Mouse (Mus musculus) adipocyte (in vitro differentiated cells): ENCODE results near the gene Slit1.

Source experiments
- DNase-seq: peaks from one replicate; pipeline ENCODE4 v3.0.0-alpha.2; 2016; ENCODE audit warnings: low spot score

Slit1 gene

GRCm38 (mm10) chr19:41589026-41589425 is 154.4 kb downstream of the Slit1 start:
- no peak for DNase-seq

- DNase-seq, result no peak
Observed at GRCm38 (mm10) chr19:41587431-41588222, 155.8 kb downstream of the Slit1 start.

DNA sequence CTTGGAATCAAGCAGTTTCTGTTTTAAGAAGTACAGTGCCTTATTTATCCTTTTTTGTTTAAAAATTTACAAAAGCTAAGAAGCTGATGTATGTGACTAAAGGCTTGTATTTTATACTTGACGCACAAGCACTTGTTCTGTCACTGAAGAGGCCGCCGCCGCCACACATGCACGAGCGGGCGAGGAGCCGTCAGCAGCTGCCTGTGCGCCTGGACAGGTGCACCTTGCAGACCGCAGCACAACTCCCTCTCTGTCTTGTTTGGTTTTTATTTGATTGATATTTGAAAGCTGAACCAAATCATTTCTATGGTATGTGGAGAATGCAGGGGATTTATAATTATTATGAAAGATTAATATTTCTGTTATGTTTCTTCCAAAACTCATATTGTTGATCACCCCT is 156.7 kb downstream of the Slit1 start:
- DNase-seq, result no peak

- DNase-seq, result no peak
Observed at GRCm38 (mm10) chr19:41582918-41583514, 160.4 kb downstream of the Slit1 start.

DNA sequence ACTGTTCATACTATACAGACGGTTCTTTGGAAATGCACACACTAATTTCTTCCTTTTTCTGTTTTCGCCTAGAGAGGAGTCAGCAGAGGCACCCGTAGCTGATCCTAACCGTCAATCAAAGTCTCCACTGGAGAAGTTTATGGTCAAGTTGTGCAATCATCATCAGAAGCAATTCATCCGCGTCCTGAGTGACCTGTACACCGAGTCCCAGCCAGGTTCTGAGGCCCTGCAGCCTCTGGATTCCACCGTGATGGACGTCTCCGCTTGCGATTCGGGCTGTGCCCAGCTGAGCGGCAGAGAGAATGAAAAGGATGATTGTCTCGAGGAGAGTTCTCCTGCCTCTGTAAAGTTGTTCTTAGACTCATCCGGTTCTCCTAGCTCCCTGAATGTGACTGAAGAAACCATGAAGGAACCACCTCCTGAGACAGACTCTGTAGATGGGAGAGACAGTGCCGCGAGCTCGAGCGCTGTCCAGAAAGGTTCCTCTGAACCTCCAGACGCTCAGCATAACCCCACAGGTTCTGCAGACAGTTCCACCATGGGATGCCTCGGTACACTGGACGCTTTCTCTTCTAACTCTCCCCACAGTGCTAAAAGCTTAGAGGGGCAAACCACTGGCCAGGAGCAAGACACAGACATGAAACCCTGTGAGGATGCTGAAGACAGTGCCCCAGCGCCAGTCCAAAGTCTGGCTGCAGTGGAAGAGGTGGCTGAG is 161.6 kb downstream of the Slit1 start, which contains the start of gene Gm340:
Gm340 (plus strand) TSS at position 665 of the 715 bp plus-strand sequence.
- DNase-seq, result no peak

- DNase-seq, result peak; percentile 46
Observed at GRCm38 (mm10) chr19:41579311-41579920, 164.0 kb downstream of the Slit1 start.

GRCm38 (mm10) chr19:41577576-41577975 is 165.9 kb downstream of the Slit1 start:
- DNase-seq, result no peak

- DNase-seq, result no peak
Observed at GRCm38 (mm10) chr19:41573700-41574099, 169.8 kb downstream of the Slit1 start.

DNA sequence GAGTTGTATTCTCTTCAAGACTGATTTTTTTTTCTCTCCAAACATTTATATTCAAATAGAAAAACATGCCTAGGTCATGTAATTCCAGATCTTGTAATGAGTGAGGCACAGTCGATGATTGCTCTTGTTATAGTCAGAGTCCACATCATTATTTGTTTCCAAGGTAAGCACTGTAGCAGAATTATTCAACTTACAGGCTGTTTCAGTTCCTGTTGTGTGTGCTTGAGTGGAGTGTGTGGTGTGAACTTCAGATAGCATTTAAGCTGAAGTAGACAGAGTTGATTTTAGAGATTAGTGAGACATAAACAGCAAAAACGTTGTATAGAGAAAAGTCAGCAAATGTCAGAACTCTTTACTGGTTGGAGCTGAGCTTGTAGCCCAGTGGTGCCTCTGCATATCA is 174.7 kb downstream of the Slit1 start:
- no peak for DNase-seq

DNA sequence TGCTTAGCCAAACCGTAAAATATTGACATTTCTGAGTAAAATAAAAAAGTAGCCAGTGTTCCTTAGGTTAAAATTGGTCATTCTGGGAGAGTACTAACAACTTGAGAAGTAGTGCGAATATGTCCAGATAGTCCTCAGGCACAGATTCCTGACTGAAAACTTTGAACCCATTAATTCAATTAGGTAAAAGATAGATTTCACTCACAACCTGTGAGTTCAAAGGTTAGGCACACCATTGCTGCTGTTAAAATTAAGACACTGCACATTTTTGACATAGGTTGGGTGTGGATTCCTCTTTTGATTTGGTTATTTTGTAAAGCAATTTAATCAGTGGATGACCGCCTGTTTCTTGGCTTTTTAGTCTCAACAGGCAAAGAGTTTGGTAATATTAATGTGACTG is 182.6 kb downstream of the Slit1 start:
- no peak for DNase-seq

DNA sequence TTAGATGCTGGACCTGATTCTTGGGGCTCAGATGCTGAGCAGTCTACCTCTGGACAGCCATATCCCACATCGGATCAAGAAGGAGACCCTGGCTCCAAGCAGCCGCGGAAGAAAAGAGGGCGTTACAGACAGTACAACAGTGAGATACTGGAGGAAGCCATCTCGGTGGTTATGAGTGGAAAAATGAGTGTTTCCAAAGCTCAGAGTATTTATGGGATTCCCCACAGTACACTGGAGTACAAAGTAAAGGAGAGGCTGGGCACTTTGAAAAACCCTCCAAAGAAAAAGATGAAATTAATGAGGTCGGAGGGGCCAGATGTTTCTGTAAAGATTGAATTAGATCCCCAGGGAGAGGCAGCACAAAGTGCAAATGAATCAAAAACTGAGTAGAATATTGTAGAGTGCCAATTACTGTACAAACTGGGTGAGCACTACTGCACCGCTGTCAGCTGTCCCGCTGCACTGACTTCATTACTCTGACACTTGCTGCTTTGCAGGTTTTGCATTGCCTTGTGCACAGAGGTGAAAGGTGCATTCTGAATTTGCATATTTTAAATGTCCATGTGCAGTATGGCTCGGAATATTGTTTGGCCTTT is 184.5 kb downstream of the Slit1 start:
- no peak for DNase-seq

DNA sequence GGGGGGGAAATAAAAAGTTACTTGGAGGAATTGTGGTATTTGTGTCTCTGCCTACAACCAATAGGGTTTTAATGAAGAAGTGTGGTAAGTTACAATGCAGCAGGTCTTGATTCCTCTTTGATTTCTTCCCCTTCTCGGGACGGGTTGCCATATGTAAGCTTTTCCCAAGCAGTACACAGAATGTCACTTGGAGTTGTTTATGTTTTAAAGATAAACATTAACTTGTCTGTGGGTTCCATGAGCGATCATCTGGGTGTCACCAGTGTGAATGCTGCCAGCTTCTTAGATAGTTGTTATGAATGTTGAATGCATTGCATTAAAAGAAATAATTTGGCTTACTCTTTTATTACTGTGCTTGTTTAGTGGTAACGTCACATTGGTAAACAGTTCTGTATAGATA is 186.0 kb downstream of the Slit1 start:
- no peak for DNase-seq

DNA sequence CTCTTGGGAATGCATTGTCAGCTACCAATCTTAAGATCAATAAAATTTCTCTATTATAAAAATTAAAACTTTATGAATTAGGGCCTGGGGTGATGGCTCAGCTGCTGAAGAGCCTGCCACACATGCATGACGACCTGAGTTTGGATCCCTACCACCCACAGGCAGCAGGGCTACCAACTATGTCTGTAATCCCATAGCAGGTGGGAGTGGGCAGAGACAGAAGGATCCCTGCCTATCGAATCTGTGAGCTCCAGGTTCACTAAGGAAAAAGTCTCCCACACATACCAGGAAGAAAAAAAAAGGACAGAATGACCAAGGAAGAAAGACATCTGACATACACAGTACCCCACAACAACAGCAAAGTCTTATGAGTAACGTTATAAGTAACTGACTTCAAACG is 186.5 kb downstream of the Slit1 start:
- no peak for DNase-seq
